Mouse (Mus musculus) spleen, adult 12 weeks (tissue): Measurements from ENCODE around the gene Adgrb2.

Experiments used
- DNase-seq: peaks from one replicate; pipeline ENCODE4 v3.0.0; 2022; ENCODE audit warnings: low spot score

Adgrb2 gene

DNA sequence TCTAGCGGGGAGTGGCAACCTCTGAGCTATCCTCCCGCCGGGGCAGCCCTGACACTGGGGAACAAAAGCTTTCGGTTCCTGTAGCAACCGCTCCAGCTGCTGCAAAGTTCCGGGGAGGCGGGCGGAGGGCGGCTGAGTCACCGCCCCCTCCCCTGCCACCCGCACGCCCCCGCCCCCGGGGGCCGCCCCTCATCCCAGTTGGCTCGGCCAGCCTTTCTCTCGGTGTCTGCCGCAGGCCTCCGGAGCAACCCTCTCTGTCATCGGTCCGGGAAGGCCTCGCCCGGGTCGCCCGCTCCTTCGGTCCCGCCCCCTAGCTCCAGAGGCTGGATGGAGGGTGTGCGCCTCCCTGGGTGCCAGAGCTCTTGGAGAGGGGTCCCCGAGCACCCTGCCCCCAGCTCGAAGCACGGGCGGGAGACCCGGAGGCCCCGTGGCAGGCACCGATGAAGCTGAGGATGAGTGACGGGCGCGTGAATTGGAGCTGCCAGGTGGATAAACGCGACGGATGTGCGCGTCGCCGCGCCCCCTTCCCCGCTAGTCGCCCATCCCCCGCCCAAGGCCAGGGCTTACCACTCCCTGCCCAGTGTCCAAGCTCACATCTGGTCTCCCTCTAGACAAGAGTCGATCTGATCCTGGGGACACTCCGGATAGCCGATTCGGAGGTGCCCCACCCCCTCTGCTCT is 3.3 kb downstream of the Adgrb2 start:
- DNase-seq, result no peak

DNA sequence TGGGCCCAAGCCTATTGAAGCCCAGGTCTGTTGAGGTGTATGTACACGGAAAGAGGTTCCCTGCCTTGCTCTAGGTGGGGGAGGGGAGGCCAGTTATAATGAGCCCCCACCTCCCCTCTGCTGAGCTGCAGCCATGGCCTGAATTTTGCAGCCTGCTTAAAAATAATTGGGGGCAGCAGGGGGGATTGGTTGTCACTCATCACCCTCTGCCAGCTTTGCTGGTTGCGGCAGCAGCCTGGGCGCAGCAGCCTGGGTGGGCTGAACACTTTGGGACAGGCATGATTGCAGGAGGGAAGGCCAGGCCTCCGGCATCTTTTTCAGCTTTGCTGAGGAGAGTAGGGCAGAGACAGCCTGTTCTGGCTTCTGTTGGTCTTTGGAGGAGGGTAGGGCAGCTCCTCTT is 5.3 kb downstream of the Adgrb2 start:
- no peak for DNase-seq

DNA sequence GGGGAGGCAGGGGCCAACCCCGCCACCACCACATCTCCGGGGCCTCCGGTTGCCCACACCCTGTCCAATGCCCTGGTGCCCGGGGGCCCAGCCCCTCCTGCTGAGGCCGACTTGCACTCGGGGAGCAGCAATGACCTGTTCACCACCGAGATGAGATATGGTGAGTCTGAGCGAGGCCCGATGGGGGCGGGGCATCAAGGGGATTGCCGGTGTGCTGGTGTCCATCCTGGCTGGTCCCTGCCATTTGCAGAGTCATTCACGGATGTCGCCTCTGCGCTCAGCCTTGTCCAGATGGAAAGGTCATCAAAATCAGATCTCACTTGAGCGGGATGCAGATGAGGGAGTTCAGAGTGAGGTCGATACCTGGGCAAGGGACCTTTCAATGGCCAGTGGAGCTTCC is 8.1 kb downstream of the Adgrb2 start:
- no peak for DNase-seq

DNA sequence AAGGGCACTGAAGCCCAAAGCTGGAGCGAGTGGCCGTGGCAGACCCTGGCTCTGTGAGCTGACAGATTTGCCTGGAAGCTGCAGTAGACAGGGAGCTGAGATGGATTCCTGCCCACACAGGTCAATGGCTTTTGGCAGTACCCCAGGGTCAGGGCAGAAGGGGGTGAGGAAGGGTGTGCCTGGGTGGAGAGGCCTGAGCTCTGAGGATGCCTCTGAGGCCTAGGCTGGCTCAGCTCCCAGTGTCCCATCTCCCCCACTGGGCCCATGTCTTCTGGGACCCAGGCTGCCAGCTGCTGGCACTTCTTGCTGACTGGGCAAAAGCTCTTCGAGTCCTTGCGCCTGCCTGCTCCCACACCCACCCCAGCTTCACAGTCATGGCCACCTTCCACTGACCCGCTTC is 8.5 kb downstream of the Adgrb2 start:
- DNase-seq, result no peak

DNA sequence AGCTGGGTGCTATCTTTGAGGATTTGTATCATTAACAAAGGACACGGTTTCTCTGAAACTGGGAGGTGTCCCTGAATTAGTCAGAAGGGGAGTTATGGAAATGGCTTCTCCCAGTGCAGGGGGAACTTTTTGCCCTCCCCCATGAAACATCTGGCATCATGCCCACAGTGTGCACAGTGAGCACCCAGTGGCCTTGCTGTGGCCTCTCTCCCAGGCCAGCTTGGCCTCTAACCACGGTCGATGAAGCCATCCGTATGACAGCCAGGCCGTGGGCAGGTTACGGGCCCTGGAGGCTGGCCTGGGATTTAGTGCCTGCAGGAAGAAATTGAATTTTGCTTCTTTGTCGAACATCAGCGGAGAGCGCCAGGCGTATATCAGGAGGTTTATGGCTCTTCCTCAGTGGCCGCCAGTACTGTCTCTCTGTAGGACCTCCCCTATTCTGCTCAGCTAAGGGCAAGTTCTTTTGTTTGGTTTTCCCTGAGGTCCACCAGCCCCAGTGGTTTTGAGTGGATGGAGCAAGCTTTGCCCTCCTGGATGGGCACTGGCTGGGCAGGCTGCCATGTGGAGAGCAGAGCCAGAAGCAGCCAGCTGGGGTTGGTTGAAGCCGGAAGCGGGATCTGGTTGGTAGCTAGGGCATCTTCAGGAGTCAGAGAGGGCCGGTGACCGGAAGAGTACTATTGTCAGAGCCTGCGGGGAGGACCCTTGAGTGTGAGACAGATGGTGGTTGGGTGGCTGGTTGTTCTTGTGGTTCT is 9.4 kb downstream of the Adgrb2 start:
- DNase-seq, result no peak

DNA sequence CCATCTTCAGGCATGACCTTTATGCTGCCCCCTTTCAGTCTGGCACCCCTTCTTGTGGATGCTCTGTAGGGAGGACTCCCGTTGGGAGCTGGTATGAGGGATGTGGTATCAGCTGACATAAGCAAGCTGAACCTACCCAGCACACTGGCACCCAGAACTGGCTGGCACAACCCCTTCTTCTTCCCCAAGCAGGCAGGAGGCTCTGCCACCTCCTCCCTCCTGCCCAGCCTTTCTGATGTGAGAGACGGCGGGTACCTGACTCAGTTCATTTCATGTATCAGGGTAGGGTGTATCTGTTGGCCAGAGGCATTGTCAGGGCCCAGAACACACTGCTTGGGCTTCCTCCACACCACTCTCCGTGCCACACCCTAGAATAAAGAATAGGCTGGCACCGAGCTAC is 10.1 kb downstream of the Adgrb2 start:
- no peak for DNase-seq

DNA sequence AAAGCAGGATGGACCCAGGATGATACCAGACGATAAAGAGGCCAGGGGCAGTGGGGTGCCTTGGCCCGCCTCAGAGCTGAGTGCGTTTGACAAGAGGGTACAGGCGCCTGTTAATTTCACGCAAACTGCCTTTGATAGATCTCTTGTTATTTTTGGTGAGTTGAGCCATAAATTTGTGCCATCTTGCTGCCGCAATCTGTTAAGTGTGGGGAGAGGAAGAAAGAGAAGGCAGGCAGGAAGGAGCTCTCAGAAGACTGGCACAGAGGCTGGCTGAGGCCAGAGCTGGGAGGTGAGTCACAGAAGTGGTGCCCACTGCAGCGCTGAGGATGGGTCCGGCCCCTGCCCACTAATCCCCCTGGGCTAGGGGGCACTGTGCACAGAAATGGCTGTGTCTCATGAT is 10.6 kb downstream of the Adgrb2 start:
- DNase-seq, result no peak

DNA sequence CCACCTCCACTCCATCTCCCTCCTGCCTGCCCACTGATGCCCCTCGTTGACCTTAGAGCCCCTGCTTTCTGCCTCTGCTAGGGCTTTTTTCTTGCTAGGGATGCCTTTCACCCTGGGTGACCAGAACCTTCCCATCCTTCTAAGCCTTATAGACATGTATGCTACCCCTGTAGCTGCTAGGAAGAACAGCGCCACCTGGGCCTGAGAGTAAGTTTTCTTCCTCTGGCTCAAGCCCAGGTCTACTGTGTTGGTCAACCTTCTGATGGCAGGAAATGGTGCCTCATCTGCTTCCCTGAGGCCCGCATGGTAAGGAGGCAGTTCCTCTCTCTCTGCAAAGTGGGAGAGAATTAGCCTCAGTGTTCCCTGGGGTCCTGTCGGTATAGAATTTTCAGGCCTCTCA is 11.3 kb downstream of the Adgrb2 start:
- DNase-seq, result no peak

DNA sequence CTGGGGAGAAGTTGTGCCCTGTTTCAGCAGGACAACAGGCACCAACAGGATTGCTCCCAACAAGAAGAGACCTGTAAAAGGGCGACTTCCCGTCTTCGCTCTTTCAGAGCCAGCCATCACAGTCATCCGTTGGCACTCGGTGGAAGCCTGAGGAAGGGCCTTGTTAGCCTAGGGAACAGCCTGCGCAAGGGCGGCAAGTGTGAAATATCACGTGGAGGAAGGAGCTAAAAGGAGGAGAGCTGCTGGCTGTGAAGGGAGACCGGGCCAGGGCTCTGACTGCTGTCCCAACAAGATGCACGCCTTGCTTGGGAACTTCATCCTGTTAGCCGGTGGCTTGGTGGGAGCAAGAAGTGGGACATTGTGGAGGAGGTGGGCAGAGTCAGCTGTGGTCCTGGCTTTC is 13.5 kb downstream of the Adgrb2 start:
- no peak for DNase-seq

DNA sequence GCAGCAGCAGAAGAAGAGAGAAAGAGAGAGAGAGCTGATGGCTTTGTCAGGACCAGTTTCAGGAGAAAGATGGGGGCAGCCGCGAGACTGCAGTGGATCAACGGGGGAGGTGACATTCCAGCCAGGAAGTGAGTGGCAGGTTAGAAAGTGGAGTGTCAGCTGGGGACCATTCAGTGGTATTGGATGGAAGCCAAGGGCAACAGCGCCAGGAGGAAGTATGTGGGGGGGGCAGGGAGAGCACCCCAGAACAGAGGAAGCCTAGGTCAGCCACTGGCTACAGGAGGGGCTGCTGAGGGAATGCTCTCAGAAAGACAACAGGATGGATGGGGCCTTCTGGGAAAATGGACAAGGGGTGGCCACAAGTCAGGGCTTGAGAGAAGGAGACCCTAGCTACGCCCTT is 17.0 kb downstream of the Adgrb2 start:
- no peak for DNase-seq

DNA sequence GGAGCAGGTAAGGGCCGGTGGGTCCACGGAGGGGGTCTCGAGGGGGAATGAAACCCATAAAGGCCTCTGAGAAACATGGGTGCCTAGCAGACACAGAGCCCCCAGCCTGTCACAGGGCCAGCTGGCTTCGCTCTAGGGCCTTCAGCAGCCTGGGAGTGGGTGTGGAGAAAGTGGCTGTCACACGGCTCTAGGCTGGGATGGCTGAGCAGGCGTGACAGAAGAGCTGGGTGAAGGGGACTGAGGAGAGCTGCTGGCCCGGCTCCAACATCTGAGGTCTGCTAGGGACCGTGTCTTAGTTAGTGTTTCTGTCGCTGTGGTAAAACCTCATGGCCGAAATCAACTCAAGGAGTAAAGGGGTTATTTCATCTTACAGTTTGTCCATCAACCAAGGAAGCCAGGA is 17.5 kb downstream of the Adgrb2 start:
- DNase-seq, result no peak

DNA sequence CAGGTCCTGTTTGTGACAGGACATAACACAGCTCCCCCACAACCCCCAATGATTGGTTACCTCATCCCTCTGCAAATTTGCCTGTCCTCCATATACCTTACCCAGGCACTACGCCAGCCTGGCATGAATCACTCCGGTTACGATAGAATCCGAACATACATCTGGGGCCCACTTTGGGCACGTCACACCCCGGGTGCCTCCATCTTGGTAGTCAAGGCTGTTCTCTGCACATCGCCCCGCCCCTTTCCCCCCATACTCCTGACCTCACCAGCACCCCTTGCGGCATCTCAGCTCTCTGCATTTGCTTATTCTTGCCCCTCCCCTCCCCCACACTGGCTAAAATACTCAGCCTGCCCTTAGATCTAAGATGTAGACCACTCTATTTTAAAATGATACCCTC is 20.9 kb downstream of the Adgrb2 start:
- no peak for DNase-seq

DNA sequence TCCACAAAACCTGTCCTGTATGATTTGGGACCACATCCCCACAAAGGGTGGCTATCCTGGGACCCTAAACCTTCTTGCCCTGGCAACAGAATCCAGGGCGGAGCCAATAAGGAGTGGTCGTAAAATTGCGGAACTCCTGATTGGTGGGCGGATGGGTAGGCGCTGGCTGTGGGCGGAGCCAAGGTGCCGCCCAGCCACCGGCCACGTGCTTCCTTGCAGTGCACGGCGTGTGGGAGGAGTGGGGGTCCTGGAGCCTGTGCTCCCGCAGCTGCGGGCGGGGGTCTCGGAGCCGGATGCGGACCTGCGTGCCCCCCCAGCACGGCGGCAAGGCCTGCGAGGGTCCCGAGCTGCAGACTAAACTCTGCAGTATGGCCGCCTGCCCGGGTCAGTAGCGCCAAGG is 21.9 kb downstream of the Adgrb2 start:
- DNase-seq, result no peak

DNA sequence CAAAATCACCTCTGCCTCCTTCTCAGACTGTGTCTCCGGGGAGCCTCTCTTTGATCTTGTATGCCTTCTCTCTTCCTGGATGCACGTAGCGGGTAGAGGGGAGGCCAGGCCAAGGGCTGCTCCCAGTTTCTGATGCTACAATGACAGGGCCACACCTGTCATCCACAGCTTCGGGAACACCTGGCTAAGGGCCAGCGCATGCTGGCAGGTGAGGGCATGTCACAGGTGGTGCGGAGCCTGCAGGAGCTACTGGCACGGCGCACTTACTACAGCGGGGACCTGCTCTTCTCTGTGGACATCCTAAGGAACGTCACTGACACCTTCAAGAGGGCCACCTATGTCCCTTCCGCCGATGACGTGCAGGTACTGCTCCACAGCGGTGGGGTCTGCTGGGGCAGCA is 24.4 kb downstream of the Adgrb2 start:
- no peak for DNase-seq

DNA sequence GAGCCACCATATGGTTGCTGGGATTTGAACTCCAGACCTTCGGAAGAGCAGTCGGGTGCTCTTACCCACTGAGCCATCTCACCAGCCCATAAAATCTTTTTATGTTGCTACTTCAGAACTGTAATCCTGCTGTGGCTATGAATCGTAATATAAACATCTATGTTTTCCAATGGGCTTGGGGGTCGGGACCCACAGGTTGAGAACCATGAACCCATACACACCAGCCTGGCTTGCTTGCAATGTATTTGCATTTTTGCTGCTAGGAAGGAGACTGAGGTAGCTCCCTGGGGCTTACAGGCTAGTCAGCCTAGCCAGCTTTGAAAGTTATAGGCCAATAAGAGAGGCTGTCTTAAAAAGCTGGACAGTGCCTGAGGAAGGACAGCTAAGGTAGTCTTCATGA is 26.1 kb downstream of the Adgrb2 start:
- no peak for DNase-seq

DNA sequence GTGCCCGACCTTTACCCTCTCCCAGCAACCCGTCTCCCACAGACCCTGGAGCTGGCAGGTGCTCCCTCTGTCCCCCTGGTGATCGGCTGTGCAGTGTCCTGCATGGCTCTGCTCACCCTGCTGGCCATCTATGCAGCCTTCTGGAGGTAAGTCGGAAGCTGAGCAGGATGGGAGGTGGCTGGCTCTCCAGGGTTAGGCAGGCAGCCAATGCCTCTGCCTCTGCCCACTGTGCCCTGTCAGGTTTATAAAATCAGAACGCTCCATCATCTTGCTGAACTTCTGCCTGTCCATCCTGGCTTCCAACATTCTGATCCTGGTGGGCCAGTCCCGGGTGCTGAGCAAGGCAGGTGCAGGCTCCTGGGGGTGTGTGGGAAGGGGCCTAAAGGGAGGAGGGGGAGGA is 27.6 kb downstream of the Adgrb2 start:
- DNase-seq, result no peak

DNA sequence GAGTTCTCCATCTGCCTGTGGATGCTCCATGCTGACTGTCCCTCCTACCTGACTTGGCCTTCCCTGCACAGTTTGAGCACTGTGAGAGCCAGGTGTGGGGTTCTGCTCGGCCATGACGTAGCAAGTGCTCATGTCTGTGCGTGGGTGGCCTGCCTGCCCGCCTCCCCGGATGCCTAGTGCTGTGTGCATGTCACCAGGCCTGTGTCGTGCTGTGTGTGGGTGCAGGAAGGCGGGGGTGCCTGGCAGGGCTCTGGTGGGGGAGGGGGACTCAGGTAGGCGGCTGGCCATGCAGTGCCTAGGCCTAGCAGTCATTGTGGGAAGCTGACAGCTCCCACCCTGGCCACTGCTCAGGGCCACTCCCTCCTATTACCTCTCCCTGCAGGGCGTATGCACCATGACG is 28.4 kb downstream of the Adgrb2 start:
- DNase-seq, result no peak

DNA sequence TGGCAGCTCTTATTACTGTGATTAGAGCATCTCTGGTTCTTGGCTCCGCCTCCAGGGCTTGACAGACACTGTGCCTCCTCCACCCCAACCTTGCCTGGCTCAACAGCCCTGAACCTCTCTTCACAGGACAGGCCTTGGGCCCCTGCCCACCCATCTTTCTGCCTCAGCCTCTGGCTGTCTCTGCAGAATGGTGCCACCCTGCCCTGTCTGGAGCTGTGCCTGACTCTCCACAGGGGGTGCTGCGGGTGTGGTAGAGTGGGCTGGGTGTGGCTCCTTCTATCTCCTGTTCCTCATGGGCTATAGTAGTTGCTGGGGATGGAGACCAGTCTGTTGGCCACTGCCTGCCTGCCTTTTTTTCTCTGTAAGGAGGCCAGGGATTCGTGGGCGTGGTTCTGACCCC is 31.3 kb downstream of the Adgrb2 start:
- DNase-seq, result no peak

DNA sequence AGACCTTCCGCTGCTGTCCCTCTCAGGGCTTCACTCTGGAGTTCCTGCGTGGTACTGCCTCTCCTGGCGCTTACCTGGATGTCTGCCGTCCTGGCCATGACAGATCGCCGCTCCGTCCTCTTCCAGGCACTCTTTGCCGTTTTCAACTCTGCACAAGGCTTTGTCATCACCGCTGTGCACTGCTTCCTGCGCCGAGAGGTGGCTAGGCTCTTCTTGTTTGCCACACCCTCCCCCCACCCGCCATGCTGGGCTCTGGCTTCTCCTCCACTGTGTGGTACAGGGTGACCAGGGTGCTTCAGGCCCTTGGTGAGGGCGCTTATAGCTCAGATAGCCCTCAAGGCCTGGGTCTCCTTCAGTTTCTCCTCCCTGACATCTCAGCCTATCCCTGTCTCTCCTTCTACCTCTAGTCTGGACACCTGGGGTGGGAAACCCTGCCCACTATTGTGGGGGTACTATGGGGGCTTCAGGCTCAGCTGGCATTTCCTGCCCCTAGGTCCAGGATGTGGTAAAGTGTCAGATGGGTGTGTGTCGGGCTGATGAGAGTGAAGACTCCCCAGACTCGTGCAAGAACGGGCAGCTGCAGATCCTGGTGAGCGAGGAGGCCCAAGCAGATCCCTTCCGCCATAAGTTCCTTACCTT is 32.5 kb downstream of the Adgrb2 start:
- DNase-seq, result no peak

DNA sequence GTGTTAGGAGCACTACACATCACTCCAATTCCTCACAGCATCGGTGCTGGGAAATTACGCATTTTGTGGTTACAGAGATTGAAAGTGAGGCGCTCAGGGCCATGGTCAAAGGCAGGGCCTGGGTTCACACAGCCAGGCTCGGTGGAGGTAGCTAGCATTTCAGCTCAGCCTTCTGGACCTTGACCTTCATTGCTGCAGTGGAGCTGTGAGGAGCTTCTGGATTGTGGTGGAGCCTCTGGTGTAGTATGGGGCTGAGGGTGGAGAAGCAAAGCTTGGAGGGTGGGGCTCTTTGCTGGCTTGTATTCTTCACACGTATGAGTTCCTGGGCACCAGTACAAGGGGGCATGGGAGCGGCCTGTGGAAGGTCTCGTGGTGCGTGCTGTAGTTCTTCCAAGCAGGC is 38.3 kb downstream of the Adgrb2 start:
- no peak for DNase-seq

DNA sequence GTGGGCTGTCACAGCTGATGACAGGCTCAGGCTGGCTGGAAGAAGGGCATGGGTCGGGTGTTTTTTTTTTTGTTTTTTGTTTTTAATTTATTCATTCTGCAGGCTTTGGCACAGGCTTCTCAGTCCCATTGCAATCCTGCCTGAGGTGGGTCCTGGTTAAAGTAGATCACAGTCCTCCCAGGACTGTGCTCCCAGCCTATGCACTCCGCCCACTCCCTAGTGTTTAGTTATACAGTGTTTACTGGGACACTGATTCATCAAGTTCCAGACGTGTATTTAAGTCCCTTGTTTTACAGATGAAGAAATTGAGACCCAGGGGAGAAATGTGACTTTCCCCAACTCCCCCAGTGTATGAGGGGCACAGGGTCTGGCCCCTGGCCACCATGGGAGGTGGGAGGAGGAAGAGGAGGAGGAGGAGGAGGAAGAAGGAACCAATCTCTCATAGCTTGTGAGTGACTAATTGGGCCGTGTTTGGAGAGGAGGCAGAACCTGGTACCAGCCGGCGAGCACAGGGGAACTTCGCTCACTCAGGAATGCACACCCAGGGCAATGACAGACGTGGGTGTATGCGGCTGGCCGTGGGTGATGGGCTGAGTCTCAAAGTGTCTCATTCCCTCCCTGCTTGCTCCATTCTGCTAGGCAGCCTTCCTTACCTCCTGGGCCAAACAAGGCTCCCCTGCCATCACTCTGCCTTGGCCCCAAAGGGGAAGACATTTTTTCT is 39.0 kb downstream of the Adgrb2 start:
- no peak for DNase-seq

DNA sequence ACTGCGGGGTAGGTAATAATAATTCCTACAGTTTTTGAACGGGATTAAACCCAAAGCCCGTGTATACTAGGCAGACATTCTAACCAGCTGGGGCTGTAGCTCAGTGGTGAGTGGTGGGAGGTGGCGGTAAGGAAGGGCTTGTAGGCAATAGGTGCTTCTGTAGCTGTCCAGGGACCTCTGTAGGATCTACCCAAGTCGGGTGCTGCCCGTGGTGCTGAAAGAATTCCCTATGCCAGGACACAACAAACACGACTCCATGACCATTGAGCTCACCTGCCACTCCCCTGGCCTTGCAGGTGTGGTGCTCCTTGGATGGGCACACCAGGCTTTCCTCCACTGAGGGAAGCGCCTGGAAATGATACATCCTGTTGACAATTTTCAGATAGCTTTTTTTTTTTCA is 40.9 kb downstream of the Adgrb2 start:
- no peak for DNase-seq

DNA sequence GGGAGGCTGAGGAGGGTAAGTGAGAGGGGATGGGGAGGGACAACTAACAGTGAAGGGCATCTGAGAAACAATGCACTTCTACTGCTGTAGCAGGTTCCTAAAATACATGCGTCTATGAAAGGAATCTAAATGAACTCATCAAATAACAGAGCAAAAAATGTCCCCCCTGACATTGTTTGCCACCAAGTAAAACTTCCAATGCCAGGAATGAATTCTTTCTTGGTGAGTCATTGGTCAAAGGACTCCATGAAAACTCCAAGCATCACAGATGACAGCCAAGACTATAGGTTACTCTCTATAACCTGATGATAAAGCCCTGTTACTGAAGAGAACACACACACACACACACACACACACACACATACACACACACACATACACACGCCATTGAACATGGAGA is 46.5 kb downstream of the Adgrb2 start:
- no peak for DNase-seq
